Mouse (Mus musculus) thymus, postnatal 14 days (tissue): ENCODE measurements around the gene Musk.
A peak's percentile ranks its signal among the peaks of the same experiment; 100 is the strongest.
"Not testable (repeated sequence)": the region's sequence is repeated elsewhere in the genome, so short reads cannot be mapped to it uniquely, and the experiment has no call there.

Experiments used
- DNase-seq: peaks from one replicate; pipeline ENCODE4 v3.0.0; 2021

Gene Musk

DNA sequence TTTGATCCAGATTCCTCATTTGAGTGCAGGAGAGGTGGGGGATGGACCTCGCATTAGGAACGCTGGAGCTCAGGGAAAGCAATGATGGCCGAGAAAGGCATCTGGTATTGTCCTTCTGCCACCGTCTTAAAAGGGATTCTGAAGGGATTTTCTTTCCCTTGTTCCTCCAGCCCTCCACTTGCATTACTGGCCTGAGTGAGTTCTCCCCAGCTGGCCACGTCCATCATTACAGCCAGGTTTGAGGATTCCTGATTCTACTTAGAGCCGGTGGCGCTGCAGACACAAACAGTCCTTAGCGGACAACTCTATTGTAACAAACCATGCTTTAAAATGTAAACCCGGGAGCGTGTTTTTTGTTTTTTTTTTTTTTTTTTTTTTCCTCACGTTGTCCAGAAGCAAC is at the start of gene Musk:
TSS of gene Musk (plus strand) at position 274 of the 400 bp plus-strand sequence.
- no peak for DNase-seq

DNA sequence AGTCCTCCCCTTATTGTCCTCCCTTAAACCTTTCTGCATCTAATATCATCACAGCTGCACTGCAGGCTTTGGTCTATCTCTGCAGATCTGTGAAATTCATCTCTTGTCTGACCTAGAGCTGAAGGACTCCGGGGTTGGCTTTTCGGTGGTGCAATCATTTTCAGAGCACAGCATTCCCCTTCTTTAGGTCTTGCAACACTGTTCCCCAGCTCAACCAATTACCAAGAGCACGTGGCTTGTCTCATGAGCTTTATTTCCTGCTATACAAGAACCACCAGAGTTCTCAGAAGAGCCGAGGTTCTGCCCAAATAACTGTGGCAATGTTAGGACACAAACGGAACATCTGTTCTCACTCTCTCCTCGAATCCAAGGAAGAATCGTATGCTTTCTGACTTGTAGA is 45.3 kb upstream of the Musk start:
- no peak for DNase-seq

DNA sequence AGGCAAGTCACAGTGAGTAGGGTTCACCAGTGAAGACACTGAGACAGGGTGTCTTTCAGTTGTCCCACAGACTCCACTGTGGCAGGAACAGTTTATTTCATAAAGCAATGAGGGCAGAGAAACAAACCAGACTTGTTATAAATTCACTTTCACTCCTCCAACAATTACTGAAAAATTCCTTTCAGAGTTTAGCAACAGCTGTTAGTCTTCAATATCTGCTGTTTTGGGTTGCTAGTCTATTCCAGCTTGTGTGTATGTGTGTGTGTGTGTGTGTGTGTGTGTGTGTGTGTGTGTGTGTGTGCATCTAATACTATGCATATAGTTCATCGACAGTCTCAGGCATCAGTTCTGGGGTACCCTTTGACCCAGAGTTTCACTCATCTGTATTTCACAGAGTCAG is 40.2 kb upstream of the Musk start:
- DNase-seq, result no peak

DNA sequence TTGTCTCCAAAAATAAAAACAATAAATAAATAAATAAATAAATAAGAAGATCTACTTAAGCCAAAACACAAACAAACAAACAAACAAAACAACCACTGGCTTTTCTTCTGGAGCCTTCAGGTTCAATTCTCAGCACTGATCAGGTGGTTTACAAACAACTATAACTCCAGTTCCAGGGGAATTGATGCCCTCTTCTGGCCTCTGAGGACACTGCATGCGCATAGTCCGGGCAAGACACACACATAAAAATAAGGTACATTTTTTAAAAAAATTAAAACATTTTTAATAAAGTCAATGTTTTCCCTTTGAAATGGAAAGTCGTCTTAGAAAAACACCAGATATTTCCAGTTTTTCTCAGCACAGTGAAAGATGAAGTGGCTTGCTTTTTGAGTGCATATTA is 33.4 kb upstream of the Musk start:
- DNase-seq, result peak; percentile 18

DNA sequence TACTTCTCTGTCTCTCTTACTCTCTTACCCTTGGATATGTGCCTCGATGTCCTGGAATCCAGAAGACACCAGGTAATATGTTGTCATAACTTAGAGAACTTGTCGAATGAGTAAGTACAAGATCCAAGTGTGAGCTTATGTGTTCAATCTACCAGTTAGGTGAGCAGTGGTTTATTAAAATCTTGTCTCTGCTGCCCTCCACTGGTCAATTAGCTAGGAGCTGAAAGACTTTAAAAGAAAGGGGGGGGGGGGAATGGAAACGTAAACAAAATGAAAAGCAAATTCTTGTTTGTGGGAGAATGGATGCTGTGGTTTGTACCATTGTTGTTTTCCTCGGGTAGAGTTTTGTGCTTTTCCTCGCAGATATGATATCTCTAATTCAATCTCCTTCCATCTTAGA is 32.4 kb upstream of the Musk start:
- DNase-seq, result peak; percentile 25

DNA sequence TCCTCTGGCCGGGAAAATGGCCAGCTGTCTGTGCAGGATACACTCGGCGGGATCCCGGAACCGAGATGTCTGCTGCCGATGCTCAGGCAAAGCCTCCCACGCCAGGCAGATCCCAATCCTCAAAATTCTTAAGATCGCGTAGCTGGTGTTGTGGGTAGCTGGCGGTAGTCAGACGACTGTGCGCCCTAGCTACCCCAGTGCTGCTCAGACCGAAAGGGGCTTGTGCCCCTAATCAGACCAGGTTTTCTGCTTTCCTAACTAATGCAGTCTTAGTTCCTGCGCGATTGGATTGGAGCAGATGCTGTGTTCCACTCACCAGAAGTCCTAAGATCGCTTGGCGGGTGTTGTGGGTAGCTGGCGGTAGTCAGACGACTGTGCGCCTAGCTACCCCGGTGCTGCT is 25.0 kb upstream of the Musk start:
- DNase-seq, result not testable (repeated sequence)

DNA sequence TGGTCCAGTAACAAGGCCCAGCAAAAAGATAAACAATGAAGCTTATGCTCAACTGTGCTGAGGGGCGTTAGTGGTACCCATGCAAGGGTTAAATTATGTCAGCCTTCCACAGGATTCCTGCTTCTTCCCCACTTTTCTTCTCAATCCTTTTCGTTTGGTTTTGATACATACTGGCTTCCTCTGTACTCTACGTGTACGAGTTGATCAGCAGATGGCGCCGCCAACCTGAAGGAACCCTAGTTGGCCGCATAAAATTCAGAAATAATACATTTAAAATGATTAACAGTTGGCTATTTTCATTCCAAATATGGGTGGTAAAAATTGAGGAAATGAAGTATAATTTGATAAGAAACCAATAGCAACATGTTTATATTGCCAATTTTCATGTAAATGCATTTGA is 19.5 kb upstream of the Musk start:
- no peak for DNase-seq

DNA sequence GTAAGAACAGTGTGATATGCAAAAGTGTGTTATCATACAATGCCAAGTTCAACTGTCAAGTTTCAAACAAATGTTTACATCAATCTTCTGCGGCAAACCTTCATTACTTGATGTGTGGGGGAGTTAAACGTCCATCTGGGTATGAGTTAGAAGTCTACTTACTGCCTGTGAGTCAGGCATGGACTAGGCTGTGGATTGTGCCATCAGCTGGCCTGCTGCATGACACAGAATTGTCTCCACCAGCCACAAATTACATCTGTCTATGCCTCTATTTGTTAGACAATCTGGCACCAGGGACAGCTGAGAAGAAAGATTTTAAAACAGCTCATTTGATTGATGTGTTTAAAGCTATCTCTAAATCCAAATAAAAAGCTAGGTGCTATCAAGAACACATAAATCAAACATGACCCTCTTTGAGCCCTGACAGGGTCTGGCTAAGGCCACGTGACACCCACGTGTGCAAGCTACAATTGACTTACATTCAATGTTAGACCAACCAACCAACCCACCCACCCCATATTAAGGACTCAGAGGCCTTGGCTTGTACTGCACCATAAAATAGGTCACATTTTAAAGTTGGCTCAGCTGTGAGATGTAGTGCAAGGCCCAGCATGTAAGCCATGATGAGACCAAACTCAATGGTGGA is 16.7 kb upstream of the Musk start:
- no peak for DNase-seq

DNA sequence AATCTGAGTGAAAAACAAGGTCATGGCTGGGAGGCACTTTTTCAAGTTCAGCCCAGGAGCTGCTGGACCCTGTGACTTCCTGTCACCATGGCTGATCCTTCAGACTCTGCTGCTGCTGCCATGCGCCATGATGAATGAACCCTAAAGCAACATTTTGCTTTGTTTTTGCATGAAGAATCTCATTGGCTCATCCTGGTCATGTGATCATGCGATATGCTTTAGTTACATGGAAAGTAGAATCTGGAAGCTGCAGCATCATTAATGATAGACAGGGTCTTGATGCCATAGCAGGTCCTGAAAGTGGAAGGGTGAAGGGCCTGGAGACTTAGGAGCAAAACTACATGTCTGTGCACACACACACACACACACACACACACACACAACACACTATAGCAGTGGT is 15.8 kb upstream of the Musk start:
- DNase-seq, result no peak

DNA sequence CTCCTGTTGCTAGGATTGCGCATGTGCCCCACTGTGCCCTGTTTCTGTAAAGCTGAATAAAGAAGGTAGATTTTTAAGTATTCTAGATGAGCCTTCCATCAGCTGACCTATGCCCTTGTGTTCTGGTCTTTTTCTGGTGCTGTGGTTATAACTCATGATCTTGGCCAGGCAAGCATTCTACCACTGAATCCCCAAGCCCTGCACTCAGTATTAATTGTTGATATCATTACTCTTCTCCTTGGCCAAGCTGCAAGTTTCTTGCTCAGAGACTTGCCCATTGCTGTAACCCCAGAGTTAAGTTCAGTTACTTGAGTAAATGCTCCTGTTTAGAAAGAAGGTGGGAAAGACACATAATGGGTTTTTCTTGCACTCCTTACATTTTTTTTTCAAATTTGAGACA is 14.8 kb upstream of the Musk start:
- DNase-seq, result no peak

DNA sequence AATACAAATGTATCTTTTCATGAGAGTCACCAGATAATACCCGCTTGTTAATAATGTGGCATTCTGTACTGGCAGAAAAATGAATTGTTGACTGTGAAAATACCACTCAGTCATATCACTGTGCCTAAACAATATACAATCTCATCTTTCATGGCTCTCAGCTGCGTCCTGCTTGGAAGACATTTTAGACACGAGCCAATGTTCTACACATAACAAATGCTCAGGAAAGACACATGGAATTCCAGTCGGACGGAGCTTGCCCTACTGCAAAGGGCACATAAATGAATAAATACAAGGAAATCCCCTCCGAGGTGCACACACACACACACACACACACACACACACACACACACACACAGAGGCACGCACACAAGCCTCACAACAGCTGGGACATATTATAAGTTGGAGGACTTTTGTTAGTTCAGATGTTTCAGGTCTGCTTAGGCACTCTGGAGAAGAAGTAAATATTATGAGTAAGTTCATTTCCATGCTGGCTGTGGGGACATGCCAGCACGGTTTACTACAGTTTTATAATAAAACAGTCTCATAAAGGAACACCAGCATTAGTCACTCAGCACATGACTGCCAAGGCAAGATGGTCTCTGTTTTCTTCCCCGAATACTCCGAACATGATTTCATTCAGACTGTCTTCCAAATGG is 14.1 kb upstream of the Musk start:
- no peak for DNase-seq

DNA sequence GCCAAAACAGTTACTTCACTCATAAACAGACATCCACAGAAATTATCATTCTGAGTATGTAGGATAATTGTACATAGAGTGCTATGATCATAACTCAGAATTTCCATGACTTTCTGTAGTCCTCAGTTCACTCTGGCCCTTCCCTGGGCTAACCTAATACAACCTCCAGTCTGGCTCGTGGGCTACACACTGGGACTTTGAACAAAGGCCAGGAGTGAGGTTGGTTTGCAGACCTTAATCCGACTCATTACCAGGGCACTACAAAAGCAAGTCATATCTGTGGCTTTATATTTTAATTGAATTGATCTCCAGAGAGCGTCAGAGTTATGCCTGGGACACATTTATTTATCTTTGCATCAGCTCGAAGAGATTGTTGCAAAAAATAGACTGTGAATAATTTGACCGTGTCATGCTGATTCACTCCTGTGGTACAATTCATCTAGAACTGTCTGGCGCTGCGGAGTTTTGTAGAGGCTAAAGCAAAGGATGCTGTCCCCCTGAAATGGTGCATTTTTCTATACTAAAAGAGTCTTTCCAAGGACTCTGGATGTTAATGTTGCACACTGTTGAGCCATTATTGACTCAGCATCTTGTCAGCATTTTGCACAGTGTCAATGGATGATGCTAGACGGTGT is 10.4 kb upstream of the Musk start:
- no peak for DNase-seq

DNA sequence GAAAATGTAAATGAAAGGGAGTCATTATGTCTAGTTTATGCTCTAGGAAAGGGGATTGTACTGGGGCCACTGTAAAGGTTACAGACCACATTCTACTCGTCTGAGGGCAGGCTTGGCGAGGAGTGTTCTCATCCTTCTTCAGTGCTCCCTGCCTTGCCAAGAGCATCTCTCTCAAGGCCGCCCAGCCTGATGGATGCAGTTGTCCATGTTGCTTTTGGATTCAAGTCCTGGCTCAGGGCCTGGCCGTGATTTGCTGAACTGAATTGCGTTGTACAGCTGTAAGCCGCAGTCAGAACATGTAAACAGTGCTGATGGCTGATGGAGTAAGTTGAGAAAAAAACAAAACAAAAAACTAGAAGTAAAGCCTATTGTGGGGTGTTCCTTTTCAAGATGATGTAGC is 7.4 kb upstream of the Musk start:
- no peak for DNase-seq

DNA sequence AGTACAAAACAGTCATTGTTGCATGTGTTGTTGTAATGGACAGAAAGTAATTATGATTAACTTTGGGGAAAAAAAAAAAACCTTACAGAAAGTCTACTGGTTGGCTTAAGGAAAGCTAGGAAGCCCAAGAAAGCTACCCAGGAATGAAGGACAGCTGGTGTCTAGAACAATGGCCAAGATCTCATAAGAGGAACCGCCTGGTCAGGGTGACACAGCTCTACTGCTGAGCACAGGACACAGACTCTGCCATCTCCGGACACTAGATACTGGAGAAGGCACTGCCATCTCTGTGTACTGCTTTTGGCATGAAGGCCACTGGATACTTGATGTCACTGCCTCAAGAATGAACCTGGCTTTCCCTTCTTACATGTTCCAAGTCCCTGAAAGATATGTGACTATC is 5.6 kb upstream of the Musk start:
- no peak for DNase-seq

DNA sequence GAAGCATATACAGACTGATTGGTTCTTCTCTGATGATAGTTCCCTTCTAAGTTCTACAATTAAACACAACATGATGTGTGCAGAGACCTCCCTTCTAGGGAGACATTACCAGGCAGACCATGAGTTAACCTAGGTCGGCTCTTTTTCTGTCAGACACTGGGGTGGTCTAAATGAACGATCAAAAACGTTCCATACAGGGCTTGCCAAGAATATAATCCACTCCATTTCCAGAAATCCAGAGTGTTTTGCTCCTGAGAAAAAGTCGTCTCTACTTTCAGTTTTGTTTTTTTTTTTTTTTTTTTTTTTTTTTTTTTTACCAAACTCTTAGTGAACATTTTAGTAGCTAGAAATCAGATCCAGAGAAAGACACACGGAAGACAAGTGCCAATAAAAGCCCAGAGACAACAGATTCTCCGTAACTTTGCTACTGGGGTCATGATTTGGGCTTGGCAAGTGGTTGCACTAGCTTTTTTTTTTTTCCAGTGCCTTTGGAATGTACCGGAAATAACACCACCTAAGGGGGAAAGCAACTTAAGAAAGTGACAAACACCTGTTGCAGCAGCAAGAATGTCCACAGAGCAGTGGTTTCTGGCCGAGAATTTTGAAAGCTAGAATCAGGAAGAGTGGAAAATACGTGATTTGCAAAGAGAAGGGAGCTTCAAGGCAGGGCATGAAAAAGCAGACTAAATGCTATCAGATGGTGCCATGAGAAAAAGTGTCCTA is 769 bp downstream of the Musk start:
- DNase-seq, result no peak

DNA sequence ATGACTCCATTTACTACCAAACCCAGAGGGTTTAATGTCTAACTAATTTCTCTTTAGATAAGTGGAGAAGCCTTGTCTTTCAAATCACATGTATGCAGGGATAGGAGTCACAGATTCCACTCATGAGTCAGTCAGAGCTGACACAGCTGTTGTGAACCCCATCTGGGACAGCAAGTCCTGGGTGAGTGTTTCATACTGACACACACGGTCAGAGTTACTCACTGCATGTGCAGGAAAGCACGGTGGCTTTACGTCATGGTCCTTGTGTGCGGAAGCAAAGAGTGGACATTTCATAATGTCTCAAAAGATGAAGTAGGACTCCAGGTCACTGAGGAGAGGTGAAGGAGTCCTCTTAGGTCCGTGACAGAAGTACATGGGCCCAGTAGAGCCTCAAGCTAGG is 3.0 kb downstream of the Musk start:
- DNase-seq, result no peak

DNA sequence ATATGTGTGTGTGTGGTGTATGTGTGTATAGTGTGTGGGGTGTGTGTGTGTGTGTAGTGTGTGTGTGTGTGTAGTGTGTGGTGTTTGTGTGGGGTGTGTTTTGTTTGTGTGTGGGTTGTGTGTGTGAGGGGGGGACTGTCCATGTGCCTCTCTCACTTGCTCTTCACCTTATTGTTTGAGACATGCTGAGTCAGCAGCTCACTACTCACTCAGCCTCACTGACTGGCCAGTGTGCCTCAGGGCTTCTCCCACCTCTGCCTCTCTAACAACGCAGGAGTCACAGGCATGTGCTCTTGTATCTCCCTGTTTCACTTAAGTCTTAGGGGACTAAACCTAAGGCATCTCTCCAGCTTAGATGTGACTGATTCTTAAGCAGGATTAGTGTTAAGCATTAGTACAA is 6.1 kb downstream of the Musk start:
- no peak for DNase-seq

DNA sequence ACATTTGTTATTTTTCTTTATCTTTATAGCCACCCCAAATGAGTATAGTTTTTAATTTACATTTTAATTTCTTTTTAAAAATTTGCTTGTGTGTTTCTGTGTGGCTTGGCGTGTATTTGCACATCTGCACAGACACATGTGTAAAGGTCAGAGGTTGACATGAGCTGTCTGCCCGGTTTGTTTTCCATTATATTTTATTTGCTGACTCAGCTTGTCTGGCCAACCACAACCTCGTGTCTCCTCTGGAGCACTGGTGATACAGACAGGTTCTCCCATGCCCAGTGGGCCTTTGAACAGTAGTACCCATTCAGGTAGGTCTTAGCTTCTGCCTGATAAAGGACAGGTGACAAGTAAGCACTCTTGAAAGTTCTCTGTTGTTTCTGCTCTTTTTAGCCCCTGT is 7.3 kb downstream of the Musk start:
- no peak for DNase-seq

DNA sequence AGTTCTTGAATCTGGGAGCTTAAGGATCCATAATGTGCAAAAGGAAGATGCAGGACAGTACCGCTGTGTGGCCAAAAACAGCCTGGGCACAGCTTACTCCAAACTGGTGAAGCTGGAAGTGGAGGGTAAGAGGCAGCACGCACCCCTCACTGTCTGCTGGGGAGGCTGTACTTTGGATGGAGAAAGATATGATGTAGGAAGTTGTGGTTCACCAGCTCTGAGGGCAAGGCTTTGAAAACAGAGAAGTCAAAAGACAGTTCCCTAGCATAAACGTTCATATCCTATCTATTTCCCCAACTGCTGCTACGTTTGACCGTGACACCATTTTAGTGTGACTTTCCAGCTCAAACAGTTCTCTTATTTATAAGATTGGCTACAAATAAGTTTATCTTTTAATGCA is 18.1 kb downstream of the Musk start:
- no peak for DNase-seq

DNA sequence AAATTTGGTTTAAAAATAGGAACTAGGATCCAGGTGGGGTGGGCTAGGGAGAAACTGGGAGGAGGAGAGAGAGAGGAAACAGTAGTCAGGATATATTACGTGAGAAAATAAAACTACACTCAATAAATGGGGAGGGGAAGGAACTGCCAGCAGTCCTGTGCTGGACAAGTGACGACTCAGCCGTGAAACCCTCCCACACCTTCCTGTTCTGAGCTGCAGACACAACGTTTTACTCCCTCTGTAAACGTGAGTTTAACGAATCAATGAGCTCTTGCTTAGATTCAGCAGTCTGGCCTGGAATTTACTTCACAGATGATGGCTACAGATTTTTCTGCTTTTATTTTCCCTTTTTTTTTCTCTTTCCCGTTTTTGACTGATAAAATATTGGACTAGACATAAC is 18.8 kb downstream of the Musk start:
- DNase-seq, result no peak

DNA sequence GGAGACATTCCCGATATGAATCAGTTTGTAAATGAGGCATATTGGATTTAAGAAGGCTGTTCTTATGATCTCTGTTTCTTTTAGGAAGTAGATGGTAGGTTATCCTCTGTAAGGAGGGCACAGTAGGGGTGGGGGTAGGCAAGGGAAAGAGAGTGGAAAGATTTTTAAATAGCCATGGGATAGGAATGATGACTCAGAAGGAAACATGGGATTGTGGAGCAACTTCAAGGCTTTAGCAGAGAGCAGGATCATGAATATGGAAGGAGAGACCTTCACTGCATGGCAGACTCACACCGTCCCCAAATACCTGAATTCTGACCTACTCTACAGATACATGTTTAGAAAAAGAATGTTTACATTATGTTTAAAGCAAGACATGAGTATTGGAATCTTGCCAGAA is 21.7 kb downstream of the Musk start:
- no peak for DNase-seq

DNA sequence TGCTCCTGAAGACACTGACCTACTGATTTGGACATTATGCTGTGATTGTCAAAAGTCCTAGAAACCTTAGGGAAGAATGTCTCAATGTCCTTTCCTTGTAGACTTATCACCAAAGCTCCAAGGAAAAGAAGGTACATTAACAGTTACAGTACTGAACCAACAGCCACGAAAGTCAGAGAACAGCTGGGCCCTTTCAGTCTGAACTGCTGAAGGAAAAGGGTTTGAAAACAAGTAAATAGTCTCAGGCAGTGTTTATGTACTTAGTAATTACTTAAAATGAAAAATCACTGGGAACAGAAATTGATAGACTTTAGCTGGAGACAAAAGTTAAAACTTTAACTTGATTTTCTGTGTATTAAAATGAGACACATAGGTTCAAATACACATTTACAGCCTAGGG is 27.6 kb downstream of the Musk start:
- no peak for DNase-seq

DNA sequence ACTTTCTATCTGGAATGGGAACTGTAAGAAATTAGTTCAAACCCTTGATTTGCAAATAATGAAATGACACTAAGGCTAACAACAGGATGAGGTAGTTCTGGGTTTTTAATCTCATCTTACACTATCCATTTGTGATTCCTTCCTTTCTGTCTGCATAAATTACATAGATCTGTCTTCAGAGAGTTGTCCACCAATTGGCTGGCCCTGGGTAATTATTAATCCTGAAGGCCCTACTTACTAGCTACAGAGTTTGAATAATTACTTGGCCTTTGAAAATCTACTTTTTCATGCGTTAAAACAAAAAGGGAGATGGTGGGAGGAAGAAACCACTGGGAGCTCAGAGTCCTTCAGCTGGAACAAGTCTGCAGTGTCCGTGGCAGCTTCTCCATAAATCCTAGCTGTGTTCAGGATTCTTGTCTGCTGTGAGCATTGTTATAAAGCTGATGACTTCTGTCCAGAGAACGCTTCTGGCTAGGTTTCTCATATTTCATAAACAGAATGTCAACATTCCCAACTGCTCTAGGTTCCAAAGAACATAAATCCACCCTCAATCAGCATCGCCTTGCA is 29.3 kb downstream of the Musk start:
- no peak for DNase-seq

DNA sequence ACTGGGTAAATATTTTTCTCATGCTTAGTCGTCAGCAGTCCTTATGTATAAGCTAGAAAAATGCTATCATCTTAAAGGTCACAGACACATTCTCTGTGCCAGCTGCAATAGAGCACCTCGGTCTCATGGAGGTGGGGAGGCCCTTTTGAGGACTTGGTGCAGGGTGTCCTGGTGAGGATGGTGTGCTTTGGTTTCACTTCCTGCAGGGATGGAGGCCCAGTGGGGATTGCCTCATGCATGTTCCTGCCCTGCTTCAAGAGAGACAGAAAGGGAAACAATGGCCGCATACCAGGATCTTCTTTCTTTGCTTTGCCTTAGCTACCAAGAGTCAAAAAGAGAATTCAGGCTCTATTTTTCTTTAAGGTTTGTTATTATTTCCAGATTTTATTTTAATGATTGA is 31.8 kb downstream of the Musk start:
- DNase-seq, result no peak
